In the genomic region with DNA sequence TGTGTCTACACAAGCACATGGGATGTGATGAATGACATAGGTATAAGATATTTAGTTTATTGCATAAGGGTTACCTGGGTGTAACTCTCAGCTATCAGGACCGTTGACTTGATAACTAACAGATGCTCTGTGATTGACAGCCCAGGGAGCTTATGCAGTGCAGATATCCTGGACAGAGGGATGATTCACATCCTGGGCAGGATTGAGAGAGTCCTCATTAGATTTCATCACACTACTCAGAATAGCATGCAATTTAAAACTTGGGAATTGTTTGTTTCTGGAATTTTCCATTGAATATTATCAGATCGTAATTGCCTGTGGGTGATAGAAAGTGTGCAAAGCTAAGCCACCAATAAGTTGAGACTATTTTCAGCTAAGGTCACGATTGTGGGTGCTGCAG, we compare ENCODE assay signal across 31 mouse cellular contexts. TPM values are rescaled to one million over a fixed set of nuclear protein-coding genes. Genes with fewer than 3 reads are reported as not detected.
DNase-seq lines count a peak whose midpoint lies in the region; ATAC-seq and TF ChIP-seq lines count a peak whose summit lies in the region.
"Had no signal": no experiment of that assay in that cellular context is flagged by ENCODE, and none has a peak within 500 bp of the region (broad histone marks: within the 10 kb centered on the region; RNA-seq: fewer than 3 reads in every experiment).

No protein-coding gene starts in this region.

- H3K4me3 ChIP-seq in lung, postnatal 0 days (ENCODE audit: low read depth, low read length), result no peak overlapping the region
- no peak overlapping the region for H3K4me3 ChIP-seq in lung, adult 2 months (replicated peaks; ENCODE audit: extremely low read depth, low read depth, low read length)
- no peak overlapping the region for H3K4me3 ChIP-seq in embryonic fibroblast, embryonic 13.5 days (ENCODE audit: insufficient read depth, low read length)
- H3K4me3 ChIP-seq in hindbrain, embryonic 12.5 days, result no peak overlapping the region
- H3K4me3 ChIP-seq: embryonic facial prominence, embryonic 12.5 days; embryonic facial prominence, embryonic 15.5 days; erythroblast, embryonic 14.5 days; forebrain, embryonic 13.5 days; heart, adult 2 months; hindbrain, embryonic 10.5 days had no signal

- no peak for TF ChIP-seq EP300 in lung, postnatal 0 days (IDR thresholded peaks at IDR 0.05)

- H3K9ac ChIP-seq in lung, postnatal 0 days (replicated peaks; ENCODE audit: low read depth), result no peak overlapping the region
- no peak overlapping the region for H3K9ac ChIP-seq in hindbrain, embryonic 12.5 days
- H3K9ac ChIP-seq: embryonic facial prominence, embryonic 12.5 days; embryonic facial prominence, embryonic 15.5 days; forebrain, embryonic 13.5 days; hindbrain, embryonic 14.5 days had no signal

- no peak for TF ChIP-seq POLR2A in lung, adult 2 months (IDR thresholded peaks at IDR 0.05; ENCODE audit: borderline replicate concordance, extremely low read depth, low read depth, low read length)
- no peak for TF ChIP-seq POLR2A in embryonic fibroblast, embryonic 13.5 days (IDR thresholded peaks at IDR 0.05; ENCODE audit: low read depth, low read length)

- H3K27me3 ChIP-seq in lung, postnatal 0 days (replicated peaks; ENCODE audit: insufficient read depth, low read length), result no peaks in the 10 kb centered on the region
- H3K27me3 ChIP-seq in hindbrain, embryonic 12.5 days, result no peaks in the 10 kb centered on the region
- H3K27me3 ChIP-seq: CH12.LX; embryonic facial prominence, embryonic 12.5 days; embryonic facial prominence, embryonic 15.5 days; forebrain, embryonic 13.5 days; Patski had no signal

- H3K27ac ChIP-seq in lung, postnatal 0 days (ENCODE audit: low read length), result no peak overlapping the region
- peak overlapping the region; percentile 51 for H3K27ac ChIP-seq in embryonic fibroblast, embryonic 13.5 days (ENCODE audit: insufficient read depth, low read length)
- H3K27ac ChIP-seq in hindbrain, embryonic 12.5 days, result no peak overlapping the region
- H3K27ac ChIP-seq: embryonic facial prominence, embryonic 12.5 days; embryonic facial prominence, embryonic 15.5 days; forebrain, embryonic 13.5 days; heart, adult 2 months; hindbrain, embryonic 10.5 days; hindbrain, embryonic 14.5 days; hindbrain, postnatal 0 days had no signal

- peaks cover 23% of the 10 kb centered on the region; the same call in 1 of the 2 replicates for H3K36me3 ChIP-seq in lung, postnatal 0 days (ENCODE audit: insufficient read depth, low read length)
- no peaks in the 10 kb centered on the region for H3K36me3 ChIP-seq in hindbrain, embryonic 12.5 days
- H3K36me3 ChIP-seq: embryonic facial prominence, embryonic 12.5 days; embryonic facial prominence, embryonic 15.5 days; G1E; hindbrain, embryonic 10.5 days had no signal

- TF ChIP-seq CTCF in lung, postnatal 0 days (IDR thresholded peaks at IDR 0.05), result no peak
- TF ChIP-seq CTCF in lung, adult 2 months (IDR thresholded peaks at IDR 0.05; ENCODE audit: insufficient read depth, low read length), result no peak
- TF ChIP-seq CTCF in embryonic fibroblast, embryonic 13.5 days (IDR thresholded peaks at IDR 0.05; ENCODE audit: borderline replicate concordance, insufficient read depth, low read length), result no peak

- DNase-seq in lung, postnatal 0 days (ENCODE audit: low spot score), result peak; percentile 54
- DNase-seq in lung, adult 2 months, result no peak
- peak; percentile 53 for DNase-seq in MN1 (ENCODE audit: low spot score)
- DNase-seq in cerebellum, postnatal 10 days, result no peak
- DNase-seq: adrenal gland, postnatal 10 days; adrenal gland, postnatal 36 days; cerebellum, adult 11 months; cerebellum, adult 8-10 months; cerebellum, postnatal 14 days; gastrocnemius, postnatal 10 days; gastrocnemius, postnatal 36 days; heart, adult 2 months; heart, postnatal 36 days; kidney, adult 18-20 months had no signal

- WGBS in lung, postnatal 0 days, result 57% methylated on average over 3 of the region's 3 CpGs
- 64% methylated on average over 3 of the region's 3 CpGs for WGBS in lung, adult 2 months
- 84% methylated on average over 3 of the region's 3 CpGs for WGBS in hindbrain, embryonic 12.5 days

- H3K4me1 ChIP-seq in lung, postnatal 0 days (ENCODE audit: insufficient read depth, low read depth, low read length), result no peaks in the 10 kb centered on the region
- H3K4me1 ChIP-seq in lung, adult 2 months (ENCODE audit: control insufficient read depth, insufficient read depth, low read length), result no peaks in the 10 kb centered on the region
- H3K4me1 ChIP-seq in embryonic fibroblast, embryonic 13.5 days (ENCODE audit: control insufficient read depth, insufficient read depth, low read length), result peaks cover 13% of the 10 kb centered on the region
- H3K4me1 ChIP-seq in hindbrain, embryonic 12.5 days, result no peaks in the 10 kb centered on the region
- H3K4me1 ChIP-seq: embryonic facial prominence, embryonic 12.5 days; embryonic facial prominence, embryonic 15.5 days; hindbrain, embryonic 10.5 days had no signal

- H3K9me3 ChIP-seq in lung, postnatal 0 days (ENCODE audit: low read length), result no peaks in the 10 kb centered on the region
- no peaks in the 10 kb centered on the region for H3K9me3 ChIP-seq in hindbrain, embryonic 12.5 days (replicated peaks)
- H3K9me3 ChIP-seq: embryonic facial prominence, embryonic 12.5 days; embryonic facial prominence, embryonic 15.5 days; forebrain, embryonic 13.5 days; G1E; hindbrain, embryonic 10.5 days had no signal

- peak; percentile 57 for ATAC-seq in lung, postnatal 0 days
- no peak for ATAC-seq in hindbrain, embryonic 12.5 days (ENCODE audit: low FRiP score)
- ATAC-seq in cerebellum, adult (ENCODE audit: insufficient number of reproducible peaks, low FRiP score, low TSS enrichment), result no peak
- ATAC-seq: forebrain, embryonic 13.5 days; forebrain, embryonic 16.5 days; hindbrain, postnatal 0 days; inflammation-experienced regulatory T-cells, adult 6 months; intestine, embryonic 16.5 days; Patski had no signal

- H3K4me2 ChIP-seq in lung, postnatal 0 days (replicated peaks; ENCODE audit: low read depth, low read length), result no peak overlapping the region
- no peak overlapping the region for H3K4me2 ChIP-seq in hindbrain, embryonic 12.5 days (replicated peaks)
- H3K4me2 ChIP-seq: embryonic facial prominence, embryonic 12.5 days; embryonic facial prominence, embryonic 15.5 days; forebrain, embryonic 13.5 days; heart, embryonic 11.5 days; hindbrain, embryonic 14.5 days had no signal

RNA-seq across cellular contexts. Expression of gene Ptgs1, which starts 17.7 kb away (rescaled TPM):
- 111 and 116 TPM in 2 replicates for polyA plus RNA-seq in lung, postnatal 0 days (2015; fragmentation: Nextera tagmentation; extraction: Ambion mirVana)
- polyA plus RNA-seq in lung, adult 2 months (2012; rRNA removed), result 58.4 and 66.1 TPM in 2 replicates
- polyA plus RNA-seq in embryonic fibroblast, embryonic 13.5 days (2011; ENCODE audit: insufficient read length, low read depth, missing spikeins), result 22.5 and 33.7 TPM in 2 replicates
- polyA plus RNA-seq in hindbrain, embryonic 12.5 days (2016; fragmentation: Nextera tagmentation; extraction: Ambion mirVana), result 4.8 and 6.2 TPM in 2 replicates

Comparison
In these comparisons a context has a peak if more than half of its experiments do, and no peak if none do; other contexts are left out.
1. DNase-seq: peak in lung, postnatal 0 days (single experiment) and MN1 (single experiment); none in lung, adult 2 months (single experiment) and cerebellum, postnatal 10 days (0 of 2).